In the genomic region with DNA sequence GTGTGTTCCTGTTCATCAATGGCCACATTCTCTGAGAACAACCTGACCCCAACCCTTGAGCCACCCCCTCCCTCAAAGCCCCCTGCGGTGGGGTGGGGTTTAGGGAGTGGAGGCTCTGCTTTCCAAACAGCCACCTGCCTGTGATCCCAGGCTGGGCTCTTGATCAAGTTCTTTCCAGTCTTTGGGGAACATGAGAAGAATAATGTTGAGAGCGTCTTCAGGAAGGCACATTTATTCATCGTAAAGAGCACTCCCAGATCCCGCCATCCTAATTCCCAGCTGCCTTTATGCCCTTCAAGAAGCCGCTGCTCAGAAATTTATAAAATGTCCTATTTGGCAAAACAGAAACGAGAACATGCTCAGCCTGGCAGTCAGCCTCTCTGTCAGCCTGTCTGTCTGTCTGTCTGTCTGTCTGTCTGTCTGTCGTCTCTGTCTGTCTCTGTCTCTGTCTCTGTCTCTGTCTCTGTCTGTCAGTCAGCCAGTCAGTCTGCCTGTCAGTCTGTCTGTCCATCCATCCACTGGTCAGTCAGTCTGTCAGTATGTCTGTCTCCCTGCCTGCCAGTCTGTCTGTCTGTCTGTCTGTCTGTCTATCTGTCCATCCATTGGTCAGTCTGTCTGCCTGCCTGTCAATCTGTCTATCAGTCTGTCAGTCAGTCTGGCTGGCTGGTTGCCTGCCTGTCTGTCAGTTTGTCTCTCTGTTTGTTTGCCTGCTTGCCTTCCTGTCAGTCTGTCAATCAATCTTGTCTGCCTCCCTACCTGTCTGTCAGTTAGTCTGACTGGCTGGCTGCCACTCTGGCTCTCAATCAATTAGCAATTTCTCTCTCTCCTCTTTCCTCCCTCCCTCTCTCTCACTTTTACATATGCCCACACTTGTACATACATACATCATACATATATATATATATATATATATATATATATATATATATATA, we compare ENCODE assay signal across 17 mouse cellular contexts. TPM values are rescaled to one million over a fixed set of nuclear protein-coding genes. Genes with fewer than 3 reads are reported as not detected.
DNase-seq lines count a peak whose midpoint lies in the region; ATAC-seq and TF ChIP-seq lines count a peak whose summit lies in the region.
"Had no signal": no experiment of that assay in that cellular context is flagged by ENCODE, and none has a peak within 500 bp of the region (broad histone marks: within the 10 kb centered on the region; RNA-seq: fewer than 3 reads in every experiment).

No protein-coding gene starts in this region.

- no peak for TF ChIP-seq CTCF in hindbrain, postnatal 0 days (IDR thresholded peaks at IDR 0.05; ENCODE audit: low read depth)

- H3K36me3 ChIP-seq in hindbrain, embryonic 13.5 days, result no peaks in the 10 kb centered on the region
- H3K36me3 ChIP-seq in hindbrain, postnatal 0 days (ENCODE audit: insufficient read depth, low read length), result no peaks in the 10 kb centered on the region
- no peaks in the 10 kb centered on the region for H3K36me3 ChIP-seq in midbrain, embryonic 11.5 days (ENCODE audit: control insufficient read depth, insufficient read depth, low read length)
- no peaks in the 10 kb centered on the region for H3K36me3 ChIP-seq in midbrain, embryonic 15.5 days (replicated peaks)
- H3K36me3 ChIP-seq in midbrain, embryonic 16.5 days (ENCODE audit: control insufficient read depth, insufficient read depth, low read length), result no peaks in the 10 kb centered on the region
- H3K36me3 ChIP-seq: embryonic facial prominence, embryonic 12.5 days; forebrain, embryonic 12.5 days; G1E; heart, embryonic 10.5 days; intestine, embryonic 15.5 days had no signal

- no peaks in the 10 kb centered on the region for H3K9me3 ChIP-seq in hindbrain, embryonic 13.5 days
- no peaks in the 10 kb centered on the region for H3K9me3 ChIP-seq in hindbrain, postnatal 0 days (ENCODE audit: low read length)
- no peaks in the 10 kb centered on the region for H3K9me3 ChIP-seq in midbrain, embryonic 11.5 days (ENCODE audit: control insufficient read depth, low read length)
- H3K9me3 ChIP-seq in midbrain, embryonic 15.5 days, result no peaks in the 10 kb centered on the region
- H3K9me3 ChIP-seq in midbrain, embryonic 16.5 days (replicated peaks; ENCODE audit: control insufficient read depth, low read length, poor library complexity, severe bottlenecking), result no peaks in the 10 kb centered on the region
- H3K9me3 ChIP-seq: embryonic facial prominence, embryonic 12.5 days; forebrain, embryonic 12.5 days; heart, embryonic 10.5 days; intestine, embryonic 15.5 days had no signal

- no peak for ATAC-seq in hindbrain, embryonic 13.5 days (ENCODE audit: low FRiP score)
- no peak for ATAC-seq in hindbrain, postnatal 0 days
- ATAC-seq in midbrain, embryonic 11.5 days (ENCODE audit: low FRiP score), result no peak
- no peak for ATAC-seq in midbrain, embryonic 15.5 days (replicated peaks)
- ATAC-seq in midbrain, embryonic 16.5 days, result no peak
- ATAC-seq: CD4-positive, CD25-positive, alpha-beta regulatory T cell, adult 4 months; intestine, embryonic 15.5 days had no signal

- no peak overlapping the region for H3K9ac ChIP-seq in hindbrain, embryonic 13.5 days
- H3K9ac ChIP-seq in hindbrain, postnatal 0 days (replicated peaks; ENCODE audit: low read length), result no peak overlapping the region
- no peak overlapping the region for H3K9ac ChIP-seq in midbrain, embryonic 11.5 days (ENCODE audit: low read length)
- no peak overlapping the region for H3K9ac ChIP-seq in midbrain, embryonic 15.5 days
- H3K9ac ChIP-seq in midbrain, embryonic 16.5 days (ENCODE audit: low read depth, low read length), result no peak overlapping the region
- H3K9ac ChIP-seq: embryonic facial prominence, embryonic 12.5 days; forebrain, embryonic 12.5 days; intestine, embryonic 15.5 days had no signal

- H3K4me1 ChIP-seq in hindbrain, embryonic 13.5 days (replicated peaks), result peaks cover 31% of the 10 kb centered on the region
- peaks cover 11% of the 10 kb centered on the region for H3K4me1 ChIP-seq in hindbrain, postnatal 0 days (ENCODE audit: insufficient read depth, low read length)
- peaks cover 10% of the 10 kb centered on the region; the same call in 1 of the 2 replicates for H3K4me1 ChIP-seq in midbrain, embryonic 11.5 days (ENCODE audit: control insufficient read depth, insufficient read depth, low read length)
- peaks cover 24% of the 10 kb centered on the region for H3K4me1 ChIP-seq in midbrain, embryonic 15.5 days
- H3K4me1 ChIP-seq in midbrain, embryonic 16.5 days (ENCODE audit: control insufficient read depth, insufficient read depth, low read length), result peaks cover 12% of the 10 kb centered on the region; the same call in 1 of the 2 replicates
- H3K4me1 ChIP-seq: embryonic facial prominence, embryonic 12.5 days; heart, embryonic 10.5 days; intestine, embryonic 15.5 days had no signal

- peak overlapping the region; percentile 50; the same call in 1 of the 2 replicates for H3K27ac ChIP-seq in hindbrain, embryonic 13.5 days
- no peak overlapping the region for H3K27ac ChIP-seq in hindbrain, postnatal 0 days
- no peak overlapping the region; the same call in 1 of the 2 replicates for H3K27ac ChIP-seq in midbrain, embryonic 11.5 days (ENCODE audit: low read depth, low read length)
- no peak overlapping the region for H3K27ac ChIP-seq in midbrain, embryonic 15.5 days
- H3K27ac ChIP-seq in midbrain, embryonic 16.5 days (ENCODE audit: low read length), result peak overlapping the region; percentile 0; the same call in 1 of the 2 replicates
- H3K27ac ChIP-seq: embryonic facial prominence, embryonic 12.5 days; forebrain, embryonic 12.5 days; heart, embryonic 10.5 days; intestine, embryonic 15.5 days had no signal

- DNase-seq in cerebellum, postnatal 10 days, result peak; percentile 52
- DNase-seq in cerebellum, adult 8-10 months, result no peak
- no peak for DNase-seq in hindbrain, postnatal 0 days (ENCODE audit: low spot score)
- DNase-seq in midbrain, embryonic 11.5 days (ENCODE audit: low spot score, missing footprints), result peak; percentile 75
- DNase-seq in urinary bladder, postnatal 4 days (ENCODE audit: low spot score in 2 of 2), result no peak
- DNase-seq: B cell, adult 2 months; gastrocnemius, postnatal 36 days; heart, postnatal 4 days had no signal

- H3K27me3 ChIP-seq in hindbrain, embryonic 13.5 days, result peaks cover 3% of the 10 kb centered on the region; the same call in 1 of the 2 replicates
- H3K27me3 ChIP-seq in hindbrain, postnatal 0 days (ENCODE audit: insufficient read depth, low read length), result no peaks in the 10 kb centered on the region
- no peaks in the 10 kb centered on the region for H3K27me3 ChIP-seq in midbrain, embryonic 11.5 days (ENCODE audit: control insufficient read depth, insufficient read depth, low read length)
- H3K27me3 ChIP-seq in midbrain, embryonic 15.5 days (replicated peaks), result no peaks in the 10 kb centered on the region
- no peaks in the 10 kb centered on the region; the same call in 1 of the 2 replicates for H3K27me3 ChIP-seq in midbrain, embryonic 16.5 days (ENCODE audit: control insufficient read depth, insufficient read depth, low read depth, low read length)
- H3K27me3 ChIP-seq: embryonic facial prominence, embryonic 12.5 days; forebrain, embryonic 12.5 days; intestine, embryonic 15.5 days had no signal

- no peak overlapping the region for H3K4me2 ChIP-seq in hindbrain, embryonic 13.5 days
- H3K4me2 ChIP-seq in hindbrain, postnatal 0 days (ENCODE audit: low read depth, low read length), result no peak overlapping the region
- H3K4me2 ChIP-seq in midbrain, embryonic 11.5 days, result no peak overlapping the region
- no peak overlapping the region for H3K4me2 ChIP-seq in midbrain, embryonic 15.5 days
- H3K4me2 ChIP-seq in midbrain, embryonic 16.5 days (ENCODE audit: low read length), result no peak overlapping the region
- H3K4me2 ChIP-seq: embryonic facial prominence, embryonic 12.5 days; forebrain, embryonic 12.5 days; intestine, embryonic 15.5 days had no signal

- 59% methylated on average over 7 of the region's 7 CpGs for WGBS in hindbrain, embryonic 13.5 days
- WGBS in hindbrain, postnatal 0 days, result 49% methylated on average over 7 of the region's 7 CpGs
- 71% methylated on average over 7 of the region's 7 CpGs for WGBS in midbrain, embryonic 11.5 days
- 44% methylated on average over 7 of the region's 7 CpGs for WGBS in midbrain, embryonic 15.5 days
- 52% methylated on average over 7 of the region's 7 CpGs for WGBS in midbrain, embryonic 16.5 days

- no peak overlapping the region for H3K4me3 ChIP-seq in hindbrain, embryonic 13.5 days
- no peak overlapping the region for H3K4me3 ChIP-seq in hindbrain, postnatal 0 days (ENCODE audit: low read length)
- H3K4me3 ChIP-seq in midbrain, embryonic 11.5 days (ENCODE audit: low read depth, low read length), result no peak overlapping the region
- H3K4me3 ChIP-seq in midbrain, embryonic 15.5 days, result no peak overlapping the region
- H3K4me3 ChIP-seq in midbrain, embryonic 16.5 days (ENCODE audit: low read depth, low read length), result no peak overlapping the region
- H3K4me3 ChIP-seq: embryonic facial prominence, embryonic 12.5 days; forebrain, embryonic 12.5 days; heart, embryonic 10.5 days; intestine, embryonic 15.5 days had no signal

RNA-seq across cellular contexts. Expression of a gene that starts 19.0 kb away (rescaled TPM):
- 28.4 and 32.5 TPM in 2 replicates for polyA plus RNA-seq in hindbrain, embryonic 13.5 days (2015; fragmentation: Nextera tagmentation; extraction: Ambion mirVana)
- total RNA-seq in hindbrain, postnatal 0 days (2014; rRNA removed), result 80.1 and 93.5 TPM in 2 replicates
- polyA plus RNA-seq in hindbrain, postnatal 0 days (2015; fragmentation: Nextera tagmentation; extraction: Ambion mirVana), result 39.5 and 43.5 TPM in 2 replicates
- 2.6 TPM in 2 replicates for polyA plus RNA-seq in midbrain, embryonic 11.5 days (2014; fragmentation: Nextera tagmentation; extraction: Ambion mirVana)
- 65.4 and 67.5 TPM in 2 replicates for polyA plus RNA-seq in midbrain, embryonic 15.5 days (2015; fragmentation: Nextera tagmentation; extraction: Ambion mirVana)
- polyA plus RNA-seq in midbrain, embryonic 16.5 days (2015; fragmentation: Nextera tagmentation; extraction: Ambion mirVana), result 72.9 and 75.7 TPM in 2 replicates
- polyA plus RNA-seq: CD4-positive, CD25-positive, alpha-beta regulatory T cell, adult 4 months; G1E had no signal

Comparison
In these comparisons a context has a peak if more than half of its experiments do, and no peak if none do; other contexts are left out.
1. DNase-seq: peak in cerebellum, postnatal 10 days (2 of 2) and midbrain, embryonic 11.5 days (single experiment); none in cerebellum, adult 8-10 months (single experiment), hindbrain, postnatal 0 days (single experiment) and urinary bladder, postnatal 4 days (0 of 2).
2. H3K27ac ChIP-seq: peak in hindbrain, embryonic 13.5 days (single experiment) and midbrain, embryonic 16.5 days (single experiment); none in hindbrain, postnatal 0 days (single experiment), midbrain, embryonic 11.5 days (single experiment) and midbrain, embryonic 15.5 days (single experiment).